Mouse (Mus musculus): ENCODE measurements around the gene Ascc1. TPM values are rescaled to one million over a fixed set of nuclear protein-coding genes. Genes with fewer than 3 reads are reported as not detected.

The Ascc1 gene
- polyA plus RNA-seq, 1 experiment: 27.8 TPM

GRCm38 (mm10) chr10:60029387-60029786 lies 26.8 kb downstream of the Ascc1 start:
- Histone ChIP-seq H3K4me3 (ENCODE audit: insufficient read depth, low read length) (no peak overlapping the region), H3K27ac (ENCODE audit: insufficient read depth, low read length) (no peak overlapping the region), H3K4me1 (ENCODE audit: control insufficient read depth, insufficient read depth, low read length) (peaks cover 8% of the 10 kb centered on the region; the same call in 1 of the 2 replicates)
- no peak for TF ChIP-seq CTCF (IDR thresholded peaks at IDR 0.05; ENCODE audit: borderline replicate concordance, insufficient read depth, low read length)
- no peak for TF ChIP-seq POLR2A (IDR thresholded peaks at IDR 0.05; ENCODE audit: low read depth, low read length)

GRCm38 (mm10) chr10:60031562-60031961 lies 29.0 kb downstream of the Ascc1 start:
- peaks cover 7% of the 10 kb centered on the region; the same call in 1 of the 2 replicates for H3K4me1 ChIP-seq (ENCODE audit: control insufficient read depth, insufficient read depth, low read length)
- no peak overlapping the region for H3K27ac ChIP-seq (ENCODE audit: insufficient read depth, low read length)
- TF ChIP-seq POLR2A (IDR thresholded peaks at IDR 0.05; ENCODE audit: low read depth, low read length) (no peak), CTCF (IDR thresholded peaks at IDR 0.05; ENCODE audit: borderline replicate concordance, insufficient read depth, low read length) (no peak)
- no peak overlapping the region for H3K4me3 ChIP-seq (ENCODE audit: insufficient read depth, low read length)

- TF ChIP-seq CTCF (IDR thresholded peaks at IDR 0.05; ENCODE audit: borderline replicate concordance, insufficient read depth, low read length) (no peak), POLR2A (IDR thresholded peaks at IDR 0.05; ENCODE audit: low read depth, low read length) (no peak)
- Histone ChIP-seq H3K27ac (ENCODE audit: insufficient read depth, low read length) (no peak overlapping the region), H3K4me1 (ENCODE audit: control insufficient read depth, insufficient read depth, low read length) (peaks cover 3% of the 10 kb centered on the region; the same call in 1 of the 2 replicates), H3K4me3 (ENCODE audit: insufficient read depth, low read length) (no peak overlapping the region)
These were observed 29.4 kb downstream of the Ascc1 start for GRCm38 (mm10) chr10:60031985-60032384.

- Histone ChIP-seq H3K27ac (ENCODE audit: insufficient read depth, low read length) (no peak overlapping the region), H3K4me1 (ENCODE audit: control insufficient read depth, insufficient read depth, low read length) (0 out of 2 replicates have a peak, but pooled peaks cover under 1% of the 10 kb centered on the region), H3K4me3 (ENCODE audit: insufficient read depth, low read length) (no peak overlapping the region)
- no peak for TF ChIP-seq POLR2A (IDR thresholded peaks at IDR 0.05; ENCODE audit: low read depth, low read length)
- no peak for TF ChIP-seq CTCF (IDR thresholded peaks at IDR 0.05; ENCODE audit: borderline replicate concordance, insufficient read depth, low read length)
These were observed 30.0 kb downstream of the Ascc1 start for GRCm38 (mm10) chr10:60032622-60033021.

- Histone ChIP-seq H3K4me1 (ENCODE audit: control insufficient read depth, insufficient read depth, low read length) (no peaks in the 10 kb centered on the region), H3K4me3 (ENCODE audit: insufficient read depth, low read length) (no peak overlapping the region), H3K27ac (ENCODE audit: insufficient read depth, low read length) (no peak overlapping the region)
- TF ChIP-seq CTCF (IDR thresholded peaks at IDR 0.05; ENCODE audit: borderline replicate concordance, insufficient read depth, low read length) (no peak), POLR2A (IDR thresholded peaks at IDR 0.05; ENCODE audit: low read depth, low read length) (no peak)
These were observed 30.5 kb downstream of the Ascc1 start for GRCm38 (mm10) chr10:60033064-60033463.

- no peak for TF ChIP-seq POLR2A (IDR thresholded peaks at IDR 0.05; ENCODE audit: low read depth, low read length)
- no peak for TF ChIP-seq CTCF (IDR thresholded peaks at IDR 0.05; ENCODE audit: borderline replicate concordance, insufficient read depth, low read length)
These were observed 32.0 kb downstream of the Ascc1 start for GRCm38 (mm10) chr10:60034621-60035020.

GRCm38 (mm10) chr10:60035744-60036143 lies 33.1 kb downstream of the Ascc1 start:
- TF ChIP-seq CTCF (IDR thresholded peaks at IDR 0.05; ENCODE audit: borderline replicate concordance, insufficient read depth, low read length): no peak
- no peak for TF ChIP-seq POLR2A (IDR thresholded peaks at IDR 0.05; ENCODE audit: low read depth, low read length)
- no peak overlapping the region for H3K4me3 ChIP-seq (ENCODE audit: insufficient read depth, low read length)

More at GRCm38 (mm10) chr10:60034621-60035020, 32.0 kb downstream of the Ascc1 start:
- no peaks in the 10 kb centered on the region for H3K4me1 ChIP-seq (ENCODE audit: control insufficient read depth, insufficient read depth, low read length)
- H3K4me3 ChIP-seq (ENCODE audit: insufficient read depth, low read length): no peak overlapping the region
- H3K27ac ChIP-seq (ENCODE audit: insufficient read depth, low read length): no peak overlapping the region

GRCm38 (mm10) chr10:60042350-60042922 lies 39.8 kb downstream of the Ascc1 start:
- no peak for TF ChIP-seq POLR2A (IDR thresholded peaks at IDR 0.05; ENCODE audit: low read depth, low read length)
- TF ChIP-seq CTCF (IDR thresholded peaks at IDR 0.05; ENCODE audit: borderline replicate concordance, insufficient read depth, low read length): no peak
- Histone ChIP-seq H3K4me1 (ENCODE audit: control insufficient read depth, insufficient read depth, low read length) (no peaks in the 10 kb centered on the region), H3K4me3 (ENCODE audit: insufficient read depth, low read length) (no peak overlapping the region), H3K27ac (ENCODE audit: insufficient read depth, low read length) (no peak overlapping the region)

More at GRCm38 (mm10) chr10:60035744-60036143, 33.1 kb downstream of the Ascc1 start:
- no peak overlapping the region for H3K27ac ChIP-seq (ENCODE audit: insufficient read depth, low read length)
- no peaks in the 10 kb centered on the region for H3K4me1 ChIP-seq (ENCODE audit: control insufficient read depth, insufficient read depth, low read length)

GRCm38 (mm10) chr10:60046696-60047095 lies 44.1 kb downstream of the Ascc1 start:
- TF ChIP-seq CTCF (IDR thresholded peaks at IDR 0.05; ENCODE audit: borderline replicate concordance, insufficient read depth, low read length): no peak
- H3K27ac ChIP-seq (ENCODE audit: insufficient read depth, low read length): no peak overlapping the region
- no peaks in the 10 kb centered on the region for H3K4me1 ChIP-seq (ENCODE audit: control insufficient read depth, insufficient read depth, low read length)
- no peak overlapping the region for H3K4me3 ChIP-seq (ENCODE audit: insufficient read depth, low read length)

- no peak overlapping the region for H3K27ac ChIP-seq (ENCODE audit: insufficient read depth, low read length)
- no peak overlapping the region for H3K4me3 ChIP-seq (ENCODE audit: insufficient read depth, low read length)
- no peak for TF ChIP-seq POLR2A (IDR thresholded peaks at IDR 0.05; ENCODE audit: low read depth, low read length)
- no peak for TF ChIP-seq CTCF (IDR thresholded peaks at IDR 0.05; ENCODE audit: borderline replicate concordance, insufficient read depth, low read length)
- H3K4me1 ChIP-seq (ENCODE audit: control insufficient read depth, insufficient read depth, low read length): no peaks in the 10 kb centered on the region
These were observed 48.0 kb downstream of the Ascc1 start for GRCm38 (mm10) chr10:60050581-60050980.

Measured in embryonic fibroblast, embryonic 13.5 days (primary cell).